Mouse (Mus musculus) heart, postnatal 10 days (tissue): ENCODE measurements around the gene Ralgps1. TPM values are rescaled to one million over a fixed set of nuclear protein-coding genes. Genes with fewer than 3 reads are reported as not detected.

Source experiments
- DNase-seq, 2 experiments: peaks; one replicate each; pipeline ENCODE4 v3.0.0; 2021
- intact Hi-C: fragments of 180-260 bp; cut with DNase I; formaldehyde crosslinking; loops from one replicate; pipeline ENCODE4 v1.15.1; 2025
- total RNA-seq, 2 experiments: library from RNA; stranded (reverse); gene quantifications; 2 replicates each; pipeline ENCODE4 v1.2.3; 2021

Gene Ralgps1
- 1 to 10 TPM; 6.7 to 9.0 TPM for total RNA-seq

GRCm38 (mm10) chr2:33370777-33371647 lies at the start of gene Ralgps1:
TSS of gene Ralgps1 (minus strand) at chr2:33371486.
- intact Hi-C loops = no loop called here
- peak; percentile 97 to 99 for DNase-seq

GRCm38 (mm10) chr2:33417454-33417853 lies 46.2 kb upstream of the Ralgps1 start:
- DNase-seq = no peak
- intact Hi-C loops = no loop called here

GRCm38 (mm10) chr2:33414019-33414418 lies 42.7 kb upstream of the Ralgps1 start:
- intact Hi-C loops = no loop called here
- no peak for DNase-seq

- peak; percentile 23 to 39 for DNase-seq
- intact Hi-C loops = no loop called here
Observed at GRCm38 (mm10) chr2:33412111-33412510, 40.8 kb upstream of the Ralgps1 start.

- DNase-seq = no peak
- intact Hi-C loops = loop anchor here (5.0 kb wide), 1 partner anchor 86 kb away; no protein-coding TSS in a partner anchor
Observed at GRCm38 (mm10) chr2:33403511-33404003, 32.3 kb upstream of the Ralgps1 start.

- DNase-seq = no peak
- intact Hi-C loops = loop anchor here (1.0 to 5.0 kb wide), 2 partner anchors 54 to 85 kb away; no protein-coding TSS in a partner anchor
Observed at GRCm38 (mm10) chr2:33402638-33403037, 31.4 kb upstream of the Ralgps1 start.

- intact Hi-C loops = loop anchor here (1.0 to 5.0 kb wide), 2 partner anchors 54 to 85 kb away; no protein-coding TSS in a partner anchor
Observed at GRCm38 (mm10) chr2:33402236-33402635, 30.9 kb upstream of the Ralgps1 start.

GRCm38 (mm10) chr2:33401217-33401616 lies 29.9 kb upstream of the Ralgps1 start:
- intact Hi-C loops = loop anchor here (1.0 to 5.0 kb wide), 2 partner anchors 84 to 247 kb away; no protein-coding TSS in a partner anchor
- peak; percentile 24 to 29 for DNase-seq

More at GRCm38 (mm10) chr2:33402236-33402635, 30.9 kb upstream of the Ralgps1 start:
- DNase-seq = peak; percentile 67 to 85

- intact Hi-C loops = loop anchor here (5.0 kb wide), 1 partner anchor 83 kb away; no protein-coding TSS in a partner anchor
- DNase-seq = no peak
Observed at GRCm38 (mm10) chr2:33400541-33400940, 29.3 kb upstream of the Ralgps1 start.

GRCm38 (mm10) chr2:33399091-33399490 lies 27.8 kb upstream of the Ralgps1 start:
- intact Hi-C loops = no loop called here
- no peak for DNase-seq

- no peak for DNase-seq
- intact Hi-C loops = no loop called here
Observed at GRCm38 (mm10) chr2:33397036-33397435, 25.8 kb upstream of the Ralgps1 start.

- DNase-seq = no peak
- intact Hi-C loops = no loop called here
Observed at GRCm38 (mm10) chr2:33395053-33395452, 23.8 kb upstream of the Ralgps1 start.

GRCm38 (mm10) chr2:33393951-33394635 lies 22.8 kb upstream of the Ralgps1 start:
- intact Hi-C loops = no loop called here
- no peak for DNase-seq

- intact Hi-C loops = no loop called here
- DNase-seq = no peak
Observed at GRCm38 (mm10) chr2:33393021-33393420, 21.7 kb upstream of the Ralgps1 start.

- no peak for DNase-seq
- intact Hi-C loops = no loop called here
Observed at GRCm38 (mm10) chr2:33371648-33372408, 542 bp upstream of the Ralgps1 start.

GRCm38 (mm10) chr2:33370276-33370776 lies 960 bp downstream of the Ralgps1 start:
- intact Hi-C loops = no loop called here
- no peak for DNase-seq

- intact Hi-C loops = loop anchor here (10.0 kb wide), 1 partner anchor 1605 kb away; no protein-coding TSS in a partner anchor
- no peak for DNase-seq
Observed at GRCm38 (mm10) chr2:33369453-33369852, 1.8 kb downstream of the Ralgps1 start.

- intact Hi-C loops = loop anchor here (10.0 kb wide), 1 partner anchor 1604 kb away; no protein-coding TSS in a partner anchor
- no peak for DNase-seq
Observed at GRCm38 (mm10) chr2:33368486-33368885, 2.8 kb downstream of the Ralgps1 start.

- intact Hi-C loops = loop anchor here (10.0 kb wide), 1 partner anchor 1601 kb away; no protein-coding TSS in a partner anchor
- DNase-seq = no peak
Observed at GRCm38 (mm10) chr2:33365703-33366471, 5.4 kb downstream of the Ralgps1 start.
